Mouse (Mus musculus): ENCODE data around the gene Snd1.

DNA sequence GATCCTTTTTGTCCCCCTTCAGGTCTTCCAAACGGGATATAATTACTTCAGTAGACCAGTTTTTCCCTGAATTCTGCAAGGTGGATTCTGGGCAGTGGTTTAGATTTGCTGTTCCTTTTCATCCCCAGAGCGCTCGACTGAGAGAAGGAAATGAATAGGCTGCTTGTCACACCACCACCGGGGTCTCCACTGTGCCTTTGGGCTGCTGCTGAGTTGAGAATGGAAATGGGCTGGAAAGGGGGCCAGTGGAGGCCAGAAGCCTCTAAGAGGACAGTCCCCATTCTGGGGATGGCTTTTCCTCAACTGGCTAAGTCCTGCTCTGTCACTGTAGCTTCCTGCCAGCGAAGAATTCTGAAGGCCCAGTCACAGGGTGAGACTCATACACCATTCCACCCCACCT lies 309.0 kb downstream of the Snd1 start:
- TF ChIP-seq CTCF (conservative IDR thresholded peaks at IDR 0.05; ENCODE audit: low read length) (no peak), POU5F1 (IDR thresholded peaks at IDR 0.05; ENCODE audit: borderline replicate concordance, low read length) (no peak)

Measured in E14TG2a.4 (cell line).